Mouse (Mus musculus) CH12.LX (cell line): ENCODE data around the gene Bco2. TPM values are rescaled to one million over a fixed set of nuclear protein-coding genes. Genes with fewer than 3 reads are reported as not detected.

ENCODE experiments used
- DNase-seq: peaks from one replicate; pipeline ENCODE4 v3.0.0-alpha.2; 2013; ENCODE audit errors: extremely low read depth
- H3K27ac ChIP-seq: 2 replicates; pipeline ENCODE4 v1.5.1; 2012; ENCODE audit warnings: low read depth, mild to moderate bottlenecking, control low read depth, moderate library complexity; ENCODE audit not compliant: insufficient read depth
- H3K27me3 ChIP-seq: replicated peaks from 2 replicates; pipeline ENCODE3; 2012; ENCODE audit warnings: inconsistent platforms
- H3K36me3 ChIP-seq, 2 experiments: replicated peaks in 1 of 2; 2 replicates each; pipeline versions ENCODE3 to v1.6.1; 2012; ENCODE audit warnings: inconsistent platforms in 1 of 2, low read length in 1 of 2, mild to moderate bottlenecking in 1 of 2, mixed read lengths in 1 of 2, moderate library complexity in 1 of 2; ENCODE audit not compliant: control insufficient read depth in 1 of 2, insufficient read depth in 1 of 2
- H3K4me1 ChIP-seq, 2 experiments: 2 replicates each; pipeline ENCODE4 v1.6.1; 2012; ENCODE audit warnings: inconsistent platforms in 1 of 2, moderate library complexity in 1 of 2; ENCODE audit not compliant: insufficient read depth in 2 of 2, control insufficient read depth in 1 of 2
- H3K4me2 ChIP-seq: 2 replicates; pipeline ENCODE4 v1.6.1; 2012; ENCODE audit warnings: low read depth, mild to moderate bottlenecking, control low read depth; ENCODE audit not compliant: poor library complexity, insufficient read depth, severe bottlenecking
- H3K4me3 ChIP-seq, 3 experiments: fragments of 150-350 bp in 1 of 3; sonication (generic) in 1 of 3; replicated peaks in 1 of 3; 2 replicates each; pipeline versions ENCODE3 to v1.5.1; 2011 to 2012; ENCODE audit warnings: low read depth in 2 of 3, low read length in 2 of 3, mild to moderate bottlenecking in 2 of 3, moderate library complexity in 2 of 3, control low read depth in 1 of 3, improper control_type of control experiment in 1 of 3, inconsistent platforms in 1 of 3, mixed read lengths in 1 of 3; ENCODE audit not compliant: poor library complexity in 1 of 3
- H3K79me2 ChIP-seq: replicated peaks from 2 replicates; pipeline ENCODE4 v1.6.1; 2012; ENCODE audit warnings: mild to moderate bottlenecking, moderate library complexity; ENCODE audit not compliant: control insufficient read depth, poor library complexity, insufficient read depth, severe bottlenecking; ENCODE audit errors: extremely low read depth
- H3K9ac ChIP-seq: 2 replicates; pipeline ENCODE4 v1.6.1; 2012; ENCODE audit warnings: low read depth, mild to moderate bottlenecking, control low read depth, moderate library complexity; ENCODE audit not compliant: insufficient read depth
- H3K9me3 ChIP-seq: replicated peaks from 2 replicates; pipeline ENCODE3; 2012; ENCODE audit warnings: low read length, inconsistent platforms, mixed read lengths
- CTCF ChIP-seq, 2 experiments: IDR thresholded peaks in 1 of 2; conservative IDR thresholded peaks in 1 of 2; 2 replicates each; pipeline ENCODE4 v1.5.1; 2011 to 2012; ENCODE audit warnings: low read depth in 2 of 2, low read length in 2 of 2, improper control_type of control experiment in 1 of 2, inconsistent platforms in 1 of 2, mild to moderate bottlenecking in 1 of 2, moderate library complexity in 1 of 2
- ELF1 ChIP-seq: IDR thresholded peaks from 2 replicates; pipeline ENCODE4 v1.6.1; 2014; ENCODE audit warnings: low read depth, mild to moderate bottlenecking, inconsistent platforms, low read length, improper control_type of control experiment
- EP300 ChIP-seq: IDR thresholded peaks from 2 replicates; pipeline ENCODE4 v1.6.1; 2011; ENCODE audit warnings: low read length, improper control_type of control experiment
- HCFC1 ChIP-seq: IDR thresholded peaks from 2 replicates; pipeline ENCODE4 v1.6.1; 2012; ENCODE audit warnings: low read depth, mild to moderate bottlenecking, inconsistent platforms, low read length, improper control_type of control experiment
- IRF4 ChIP-seq: IDR thresholded peaks from 2 replicates; pipeline ENCODE4 v1.6.1; 2014; ENCODE audit warnings: low read depth, mild to moderate bottlenecking, inconsistent platforms, low read length, improper control_type of control experiment
- JUN ChIP-seq: IDR thresholded peaks from 2 replicates; pipeline ENCODE4 v1.6.1; 2011; ENCODE audit warnings: low read depth, mild to moderate bottlenecking, low read length, improper control_type of control experiment, moderate library complexity; ENCODE audit not compliant: insufficient read depth
- KAT2A ChIP-seq: IDR thresholded peaks from 2 replicates; pipeline ENCODE4 v1.6.1; 2012; ENCODE audit warnings: low read length, improper control_type of control experiment, inconsistent platforms; ENCODE audit not compliant: insufficient replicate concordance
- MAFK ChIP-seq: IDR thresholded peaks from 2 replicates; pipeline ENCODE4 v1.6.1; 2011; ENCODE audit warnings: low read length, improper control_type of control experiment; ENCODE audit not compliant: insufficient replicate concordance
- MAX ChIP-seq: IDR thresholded peaks from 2 replicates; pipeline ENCODE4 v1.6.1; 2011; ENCODE audit warnings: low read length, improper control_type of control experiment
- MAZ ChIP-seq: IDR thresholded peaks from 2 replicates; pipeline ENCODE4 v1.6.1; 2012; ENCODE audit warnings: low read depth, mild to moderate bottlenecking, inconsistent platforms, low read length, improper control_type of control experiment, moderate library complexity
- MEF2A ChIP-seq: IDR thresholded peaks from 2 replicates; pipeline ENCODE4 v1.6.1; 2014; ENCODE audit warnings: low read depth, mild to moderate bottlenecking, inconsistent platforms, low read length, improper control_type of control experiment, borderline replicate concordance
- MYC ChIP-seq: IDR thresholded peaks from 2 replicates; pipeline ENCODE4 v1.6.1; 2011; ENCODE audit warnings: low read depth, mild to moderate bottlenecking, improper control_type of control experiment, low read length
- NELFE ChIP-seq: IDR thresholded peaks from 2 replicates; pipeline ENCODE4 v1.6.1; 2011; ENCODE audit warnings: low read depth, low read length, improper control_type of control experiment
- PAX5 ChIP-seq: IDR thresholded peaks from 2 replicates; pipeline ENCODE4 v1.6.1; 2012; ENCODE audit warnings: low read length, inconsistent platforms, mixed read lengths
- POLR2AphosphoS2 ChIP-seq: IDR thresholded peaks from 2 replicates; pipeline ENCODE4 v1.6.1; 2011; ENCODE audit warnings: low read depth, low read length, improper control_type of control experiment
- SIN3A ChIP-seq: IDR thresholded peaks from 2 replicates; pipeline ENCODE4 v1.6.1; 2012; ENCODE audit warnings: low read length, improper control_type of control experiment, inconsistent platforms
- SMC3 ChIP-seq: IDR thresholded peaks from 2 replicates; pipeline ENCODE4 v1.6.1; 2011; ENCODE audit warnings: low read depth, low read length, improper control_type of control experiment
- TBP ChIP-seq: conservative IDR thresholded peaks from 2 replicates; pipeline ENCODE4 v1.6.1; 2011; ENCODE audit warnings: low read depth, low read length, improper control_type of control experiment
- UBTF ChIP-seq: IDR thresholded peaks from 2 replicates; pipeline ENCODE4 v1.6.1; 2012; ENCODE audit warnings: low read depth, mild to moderate bottlenecking, inconsistent platforms, low read length, improper control_type of control experiment, moderate library complexity
- USF2 ChIP-seq: conservative IDR thresholded peaks from 2 replicates; pipeline ENCODE4 v1.6.1; 2011; ENCODE audit warnings: low read depth, low read length, improper control_type of control experiment
- ZMIZ1 ChIP-seq: IDR thresholded peaks from 2 replicates; pipeline ENCODE4 v1.6.1; 2012; ENCODE audit warnings: low read depth, mild to moderate bottlenecking, inconsistent platforms, low read length, improper control_type of control experiment
- dilution Hi-C: fragments of 300-500 bp; cut with MboI; formaldehyde crosslinking; loops from 2 replicates; pipeline ENCODE4 v1.14.3; 2020; ENCODE audit warnings: low sequenced_read_pairs; ENCODE audit not compliant: extremely low pct_unique_long_range_greater_than_20kb, extremely low pct_ligation_motif_present
- in situ Hi-C: fragments of 300-500 bp; cut with MboI; formaldehyde crosslinking; loops from 3 replicates; pipeline ENCODE4 v1.14.3; 2019; ENCODE audit warnings: low sequenced_read_pairs, low pct_ligation_motif_present, low pct_unique_long_range_greater_than_20kb, mixed read lengths
- polyA plus RNA-seq: library from polyadenylated mRNA; unstranded; fragments of >175 nt; gene quantifications from 2 replicates; pipeline ENCODE4 v1.2.1, GENCODE M21; 2012; ENCODE audit warnings: low read depth; ENCODE audit not compliant: insufficient read length
- total RNA-seq, 2 experiments: library from RNA; depleted of rRNA; stranded (reverse); fragments of 300-350 nt in 1 of 2; fragments of >200 nt in 1 of 2; gene quantifications; 2 replicates each; pipeline ENCODE4 v1.2.3; 2012 to 2014

The Bco2 gene
- total and polyA plus RNA-seq, 3 experiments, result 0.68 to 1.2 (median 0.93) TPM

GRCm38 (mm10) chr9:50524936-50525335 is 30.0 kb downstream of the Bco2 start:
- no peak for DNase-seq
- no peak for TF ChIP-seq JUN
- Histone ChIP-seq H3K4me1 (peaks cover 14 to 40% of the 10 kb centered on the region in 2 experiments), H3K4me3 (no peak overlapping the region), H3K79me2 (no peaks in the 10 kb centered on the region), H3K27me3 (no peaks in the 10 kb centered on the region), H3K9me3 (no peaks in the 10 kb centered on the region), H3K27ac (no peak overlapping the region), H3K9ac (no peak overlapping the region), H3K4me2 (no peak overlapping the region), H3K36me3 (peaks cover 17 to 50% of the 10 kb centered on the region in 2 experiments)
- dilution Hi-C loops, result no loop called here
- in situ Hi-C loops, result loop anchor here (5.0 to 25.0 kb wide), 3 partner anchors 58 to 988 kb away; no protein-coding TSS in a partner anchor

DNA sequence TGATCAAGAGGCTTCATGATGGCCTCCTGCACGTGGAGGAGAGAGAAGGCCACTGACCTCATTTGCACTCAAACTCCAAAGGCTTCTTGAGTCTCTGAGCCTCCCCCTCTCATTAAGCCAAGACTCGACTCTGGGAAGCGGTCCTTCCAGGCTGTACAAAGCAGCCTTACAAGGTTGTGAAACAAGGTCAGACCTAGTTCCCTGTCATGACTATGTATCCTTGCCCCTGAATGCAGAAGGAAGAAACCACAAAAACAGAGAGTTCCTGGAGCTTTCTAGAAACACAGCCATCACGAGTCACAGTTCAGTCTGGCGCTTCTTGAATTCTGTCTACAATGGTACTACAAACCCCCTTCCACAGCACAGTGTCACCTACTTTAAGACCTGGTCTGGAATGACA is 32.4 kb downstream of the Bco2 start:
- Histone ChIP-seq H3K9ac (no peak overlapping the region), H3K79me2 (no peaks in the 10 kb centered on the region), H3K36me3 (peaks cover 17 to 50% of the 10 kb centered on the region in 2 experiments), H3K4me1 (peaks cover 14 to 26% of the 10 kb centered on the region in 2 experiments), H3K27ac (no peak overlapping the region), H3K27me3 (no peaks in the 10 kb centered on the region)
- dilution Hi-C loops, result no loop called here
- no peak for DNase-seq
- no peak for TF ChIP-seq UBTF
- no peak for TF ChIP-seq MAFK
- TF ChIP-seq SIN3A, result no peak
- TF ChIP-seq MEF2A, result no peak
- TF ChIP-seq SMC3, result no peak
- TF ChIP-seq CTCF (conservative IDR thresholded peaks at IDR 0.05 in 1 of 2, IDR thresholded peaks at IDR 0.05 in 1 of 2; ENCODE audit: low read depth in 2 of 2, low read length in 2 of 2), result no peak
- no peak for TF ChIP-seq TBP
- TF ChIP-seq HCFC1, result no peak
- no peak for TF ChIP-seq USF2
- TF ChIP-seq PAX5, result no peak
- no peak for TF ChIP-seq NELFE
- TF ChIP-seq ELF1, result no peak
- no peak for TF ChIP-seq IRF4
- no peak for TF ChIP-seq EP300
- TF ChIP-seq POLR2AphosphoS2, result no peak
- TF ChIP-seq KAT2A, result no peak
- no peak for TF ChIP-seq ZMIZ1
- TF ChIP-seq MAZ, result no peak
- TF ChIP-seq MAX, result no peak
- TF ChIP-seq MYC, result no peak
- TF ChIP-seq, all 38 proteins: peak for 0
- no peak overlapping the region for H3K4me2 ChIP-seq
- H3K4me3 ChIP-seq, result no peak overlapping the region
- in situ Hi-C loops, result loop anchor here (10.0 kb wide), 1 partner anchor 188 kb away; no protein-coding TSS in a partner anchor
- H3K9me3 ChIP-seq, result no peaks in the 10 kb centered on the region
